Mouse (Mus musculus): ENCODE measurements at regions not wholly inside any gene's neighbourhood (a gene's known extent, or its start where the extent isn't known, plus 50 kb on each side); places are given as distances from the start of the nearest gene placed in this dataset.

DNA sequence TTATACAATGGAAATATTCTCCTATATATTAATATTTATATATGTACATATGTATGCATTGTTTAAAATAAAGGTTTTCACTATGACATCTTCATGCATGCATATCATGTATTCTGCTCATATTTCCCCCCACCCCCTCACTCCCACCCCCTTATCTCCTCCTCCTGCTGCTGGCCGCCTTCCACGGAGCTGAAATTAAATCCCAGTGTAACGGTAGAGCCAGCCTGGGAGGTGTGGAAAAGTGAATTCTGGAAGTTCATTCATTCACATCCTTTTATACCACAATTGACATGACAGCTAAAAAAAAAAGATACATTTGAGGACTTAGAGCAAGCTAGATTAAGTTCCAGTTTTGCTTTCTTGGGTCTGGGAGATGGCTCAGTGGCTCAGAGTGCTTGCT lies 85.7 kb upstream of the Rbpj start:
- Histone ChIP-seq H3K36me3 (ENCODE audit: control insufficient read depth in 1 of 2, insufficient read depth in 2 of 2, low read length in 2 of 2) (no peaks in the 10 kb centered on the region), H3K4me1 (ENCODE audit: control insufficient read depth in 1 of 2, insufficient read depth in 2 of 2, low read length in 2 of 2) (no peaks in the 10 kb centered on the region), H3K79me2 (ENCODE audit: control insufficient read depth, insufficient read depth, low read length, poor library complexity) (no peaks in the 10 kb centered on the region), H3K9ac (ENCODE audit: control insufficient read depth, low read depth, low read length, poor library complexity, severe bottlenecking) (no peak overlapping the region), H3K27ac (ENCODE audit: control insufficient read depth, low read depth, low read length) (no peak overlapping the region), H3K27me3 (ENCODE audit: control insufficient read depth in 1 of 2, insufficient read depth in 2 of 2, low read length in 2 of 2) (no peaks in the 10 kb centered on the region), H3K4me3 (ENCODE audit: control insufficient read depth in 1 of 2, insufficient read depth in 1 of 2, low read depth in 2 of 2, low read length in 2 of 2) (no peak overlapping the region), H3K9me3 (replicated peaks; ENCODE audit: insufficient read depth, low read length) (no peaks in the 10 kb centered on the region)
- no peak for TF ChIP-seq POLR2AphosphoS5 (IDR thresholded peaks at IDR 0.05; ENCODE audit: borderline replicate concordance, low read depth, low read length)
- no peak for TF ChIP-seq NRF1 (IDR thresholded peaks at IDR 0.05; ENCODE audit: insufficient read depth, low read depth, low read length, poor library complexity, severe bottlenecking)
- TF ChIP-seq ELF1 (IDR thresholded peaks at IDR 0.05; ENCODE audit: low read depth, low read length), result no peak
- TF ChIP-seq CHD1 (IDR thresholded peaks at IDR 0.05; ENCODE audit: low read depth, low read length), result no peak
- no peak for TF ChIP-seq ZMIZ1 (IDR thresholded peaks at IDR 0.05; ENCODE audit: low read depth, low read length)
- no peak for TF ChIP-seq MAFK (IDR thresholded peaks at IDR 0.05; ENCODE audit: borderline replicate concordance, low read depth, low read length)
- no peak for TF ChIP-seq ZC3H11A (IDR thresholded peaks at IDR 0.05; ENCODE audit: low read depth, low read length)
- no peak for TF ChIP-seq GABPA (IDR thresholded peaks at IDR 0.05; ENCODE audit: low read depth, low read length)
- no peak for TF ChIP-seq TAL1 (IDR thresholded peaks at IDR 0.05; ENCODE audit: low read length)
- TF ChIP-seq RCOR1 (IDR thresholded peaks at IDR 0.05; ENCODE audit: low read depth, low read length), result no peak
- no peak for TF ChIP-seq ZKSCAN1 (IDR thresholded peaks at IDR 0.05; ENCODE audit: low read depth, low read length)
- no peak for TF ChIP-seq MAZ (IDR thresholded peaks at IDR 0.05; ENCODE audit: low read depth, low read length)
- no peak for TF ChIP-seq ZNF384 (IDR thresholded peaks at IDR 0.05; ENCODE audit: low read depth, low read length)
- TF ChIP-seq NELFE (IDR thresholded peaks at IDR 0.05; ENCODE audit: low read depth, low read length), result no peak
- no peak for TF ChIP-seq E2F4 (IDR thresholded peaks at IDR 0.05; ENCODE audit: borderline replicate concordance, low read depth, low read length)
- no peak for TF ChIP-seq TBP (IDR thresholded peaks at IDR 0.05; ENCODE audit: low read depth, low read length)
- no peak for TF ChIP-seq MYB (IDR thresholded peaks at IDR 0.05; ENCODE audit: low read depth, low read length)
- no peak for TF ChIP-seq POLR2A (IDR thresholded peaks at IDR 0.05; ENCODE audit: control insufficient read depth in 1 of 2, insufficient read depth in 1 of 2, low read depth in 1 of 2, low read length in 2 of 2, poor library complexity in 1 of 2)
- no peak for DNase-seq (ENCODE audit: low read depth, low spot score)

GRCm38 (mm10) chr5:53381492-53382199 lies 84.3 kb upstream of the Rbpj start:
- Histone ChIP-seq H3K27me3 (ENCODE audit: control insufficient read depth in 1 of 2, insufficient read depth in 2 of 2, low read length in 2 of 2) (no peaks in the 10 kb centered on the region), H3K4me1 (ENCODE audit: control insufficient read depth in 1 of 2, insufficient read depth in 2 of 2, low read length in 2 of 2) (no peaks in the 10 kb centered on the region), H3K9me3 (replicated peaks; ENCODE audit: insufficient read depth, low read length) (no peaks in the 10 kb centered on the region), H3K4me3 (ENCODE audit: control insufficient read depth in 1 of 2, insufficient read depth in 1 of 2, low read depth in 2 of 2, low read length in 2 of 2) (no peak overlapping the region), H3K79me2 (ENCODE audit: control insufficient read depth, insufficient read depth, low read length, poor library complexity) (no peaks in the 10 kb centered on the region), H3K27ac (ENCODE audit: control insufficient read depth, low read depth, low read length) (no peak overlapping the region), H3K9ac (ENCODE audit: control insufficient read depth, low read depth, low read length, poor library complexity, severe bottlenecking) (no peak overlapping the region), H3K36me3 (ENCODE audit: control insufficient read depth in 1 of 2, insufficient read depth in 2 of 2, low read length in 2 of 2) (no peaks in the 10 kb centered on the region)
- DNase-seq (ENCODE audit: low read depth, low spot score), result no peak
- TF ChIP-seq EP300 (IDR thresholded peaks at IDR 0.05; ENCODE audit: low read depth in 1 of 2, low read length in 2 of 2) (no peak), MEF2A (IDR thresholded peaks at IDR 0.05; ENCODE audit: extremely low read depth, insufficient replicate concordance, low read depth, low read length, poor library complexity, severe bottlenecking) (no peak), JUND (IDR thresholded peaks at IDR 0.05; ENCODE audit: low read depth, low read length) (no peak), BHLHE40 (IDR thresholded peaks at IDR 0.05; ENCODE audit: borderline replicate concordance, low read depth, low read length) (no peak), MAX (IDR thresholded peaks at IDR 0.05; ENCODE audit: low read length) (no peak), ZC3H11A (IDR thresholded peaks at IDR 0.05; ENCODE audit: low read depth, low read length) (no peak), MAZ (IDR thresholded peaks at IDR 0.05; ENCODE audit: low read depth, low read length) (no peak), UBTF (IDR thresholded peaks at IDR 0.05; ENCODE audit: borderline replicate concordance, insufficient read depth, low read depth, low read length) (no peak), MYB (IDR thresholded peaks at IDR 0.05; ENCODE audit: low read depth, low read length) (no peak), SIN3A (IDR thresholded peaks at IDR 0.05; ENCODE audit: low read length) (no peak), ZNF384 (IDR thresholded peaks at IDR 0.05; ENCODE audit: low read depth, low read length) (no peak)

Measured in MEL (cell line).